Mouse (Mus musculus) cerebellum, adult 2 months (tissue): Measurements from ENCODE around the gene Lsm2.

Source experiments
- CTCF ChIP-seq: fragments of 200-500 bp; IDR thresholded peaks from 2 replicates; pipeline ENCODE4 v1.5.1; 2011; ENCODE audit warnings: low read depth, mild to moderate bottlenecking, control low read depth, low read length, moderate library complexity, borderline replicate concordance; ENCODE audit not compliant: insufficient read depth
- POLR2A ChIP-seq: fragments of 200-500 bp; IDR thresholded peaks from 2 replicates; pipeline ENCODE4 v1.6.1; 2011; ENCODE audit warnings: low read length, control low read depth, borderline replicate concordance; ENCODE audit not compliant: insufficient read depth

- TF ChIP-seq CTCF (no peak), POLR2A (no peak)
Observed at GRCm38 (mm10) chr17:34978239-34978638, 3.4 kb upstream of the Lsm2 start.
